Mouse (Mus musculus) kidney, embryonic 15.5 days (tissue): ENCODE results near the gene Brat1. TPM values are rescaled to one million over a fixed set of nuclear protein-coding genes. Genes with fewer than 3 reads are reported as not detected.
"Not testable (repeated sequence)": the region's sequence is repeated elsewhere in the genome, so short reads cannot be mapped to it uniquely, and the experiment has no call there.

Source experiments
- ATAC-seq: fragments of 200-750 bp; cut with Nextera tagmentation; replicated peaks from 2 replicates; pipeline ENCODE4 v1.8.0; 2017; ENCODE audit warnings: moderate TSS enrichment; ENCODE audit not compliant: low FRiP score
- H3K27ac ChIP-seq: fragments of 300-500 bp; sonication (generic); 2 replicates; pipeline ENCODE4 v1.5.1; 2015; ENCODE audit warnings: mild to moderate bottlenecking, inconsistent platforms
- H3K27me3 ChIP-seq: fragments of 300-500 bp; sonication (generic); 2 replicates; pipeline ENCODE4 v1.6.1; 2015; ENCODE audit warnings: inconsistent platforms
- H3K36me3 ChIP-seq: fragments of 300-500 bp; sonication (generic); 2 replicates; pipeline ENCODE4 v1.6.1; 2015; ENCODE audit warnings: inconsistent platforms
- H3K4me1 ChIP-seq: fragments of 300-500 bp; sonication (generic); 2 replicates; pipeline ENCODE4 v1.6.1; 2015; ENCODE audit warnings: inconsistent platforms
- H3K4me2 ChIP-seq: fragments of 300-500 bp; sonication (generic); 2 replicates; pipeline ENCODE4 v1.6.1; 2015; ENCODE audit warnings: moderate library complexity, mild to moderate bottlenecking, inconsistent platforms
- H3K4me3 ChIP-seq: fragments of 300-500 bp; sonication (generic); replicated peaks from 2 replicates; pipeline ENCODE4 v1.5.1; 2015; ENCODE audit warnings: mild to moderate bottlenecking, inconsistent platforms
- H3K9ac ChIP-seq: fragments of 300-500 bp; sonication (generic); 2 replicates; pipeline ENCODE4 v1.6.1; 2015; ENCODE audit warnings: mild to moderate bottlenecking, inconsistent platforms
- H3K9me3 ChIP-seq: fragments of 300-500 bp; sonication (generic); replicated peaks from 2 replicates; pipeline ENCODE4 v1.6.1; 2016; ENCODE audit warnings: inconsistent platforms
- WGBS: fragments of 180-500 bp; shearing (Covaris S2); methylation state at CpG from one replicate; pipeline ENCODE4 v1.1.7; 2015; ENCODE audit warnings: mixed read lengths; 5-methylcytosine and 5-hydroxymethylcytosine counted together
- polyA plus RNA-seq: library from polyadenylated mRNA; unstranded; fragments of >200 nt; fragmentation: Nextera tagmentation; extraction: Ambion mirVana; gene quantifications from 2 replicates; pipeline ENCODE4 v1.2.1, GENCODE M21; 2015

The Brat1 gene
- 21.5 and 25.0 TPM in 2 replicates for polyA plus RNA-seq

- peak within 1 kb of the TSS; percentile 82 for H3K4me2 ChIP-seq
- ATAC-seq = peak; percentile 94
- no peaks in the 10 kb centered on the region for H3K9me3 ChIP-seq
- H3K27me3 ChIP-seq = no peaks in the 10 kb centered on the region
- peak within 1 kb of the TSS; percentile 64 for H3K4me3 ChIP-seq
- H3K4me1 ChIP-seq = peaks cover 47% of the 10 kb centered on the region
- peak within 1 kb of the TSS; percentile 71 for H3K9ac ChIP-seq
- H3K27ac ChIP-seq = peak within 1 kb of the TSS; percentile 95
- peaks cover 22% of the 10 kb centered on the region for H3K36me3 ChIP-seq
- under 1% methylated on average over 68 of the region's 69 CpGs for WGBS
Observed at GRCm38 (mm10) chr5:140704378-140705251, at the start of gene Brat1. Brat1 (plus strand) TSS chr5:140705011.

GRCm38 (mm10) chr5:140659607-140660272, 45.1 kb upstream of the Brat1 start:
- peaks cover 1% of the 10 kb centered on the region; the same call in 1 of the 2 replicates for H3K36me3 ChIP-seq

GRCm38 (mm10) chr5:140660398-140660797, 44.4 kb upstream of the Brat1 start:
- Histone ChIP-seq H3K27ac (no peak overlapping the region), H3K4me1 (peaks cover 34% of the 10 kb centered on the region), H3K9me3 (no peaks in the 10 kb centered on the region), H3K4me3 (no peak overlapping the region), H3K4me2 (no peak overlapping the region), H3K27me3 (no peaks in the 10 kb centered on the region), H3K36me3 (peaks cover 8% of the 10 kb centered on the region; the same call in 1 of the 2 replicates), H3K9ac (no peak overlapping the region)
- no peak for ATAC-seq
- WGBS = 63% methylated on average over 1 of the region's 1 CpGs

More at GRCm38 (mm10) chr5:140659607-140660272, 45.1 kb upstream of the Brat1 start:
- H3K9me3 ChIP-seq = no peaks in the 10 kb centered on the region
- no peak for ATAC-seq
- no peaks in the 10 kb centered on the region for H3K27me3 ChIP-seq
- no peak overlapping the region for H3K9ac ChIP-seq
- peaks cover 34% of the 10 kb centered on the region for H3K4me1 ChIP-seq
- H3K27ac ChIP-seq = no peak overlapping the region
- H3K4me2 ChIP-seq = 0 out of 2 replicates have a peak overlapping the region, but pooled peaks have one; percentile 6
- H3K4me3 ChIP-seq = no peak overlapping the region
- WGBS = 41% methylated on average over 16 of the region's 16 CpGs

- Histone ChIP-seq H3K27ac (no peak overlapping the region), H3K36me3 (peaks cover 10% of the 10 kb centered on the region; the same call in 1 of the 2 replicates), H3K4me3 (no peak overlapping the region), H3K4me1 (peaks cover 34% of the 10 kb centered on the region), H3K9me3 (no peaks in the 10 kb centered on the region), H3K9ac (no peak overlapping the region), H3K4me2 (no peak overlapping the region), H3K27me3 (no peaks in the 10 kb centered on the region)
- 58% methylated on average over 8 of the region's 8 CpGs for WGBS
- ATAC-seq = no peak
Observed at GRCm38 (mm10) chr5:140661427-140661826, 43.4 kb upstream of the Brat1 start.

GRCm38 (mm10) chr5:140661875-140662643, 42.8 kb upstream of the Brat1 start:
- H3K4me3 ChIP-seq = no peak overlapping the region
- 71% methylated on average over 12 of the region's 12 CpGs for WGBS
- H3K4me1 ChIP-seq = peaks cover 34% of the 10 kb centered on the region
- no peak overlapping the region for H3K4me2 ChIP-seq
- no peak for ATAC-seq
- peaks cover 10% of the 10 kb centered on the region; the same call in 1 of the 2 replicates for H3K36me3 ChIP-seq
- no peak overlapping the region for H3K9ac ChIP-seq
- H3K27ac ChIP-seq = no peak overlapping the region
- no peaks in the 10 kb centered on the region for H3K9me3 ChIP-seq
- H3K27me3 ChIP-seq = no peaks in the 10 kb centered on the region

GRCm38 (mm10) chr5:140662741-140663592, 41.8 kb upstream of the Brat1 start:
- H3K36me3 ChIP-seq = peaks cover 15% of the 10 kb centered on the region; the same call in 1 of the 2 replicates
- ATAC-seq = peak; percentile 40; the same call in 1 of the 2 replicates
- H3K4me1 ChIP-seq = peaks cover 34% of the 10 kb centered on the region
- no peaks in the 10 kb centered on the region for H3K9me3 ChIP-seq
- no peaks in the 10 kb centered on the region for H3K27me3 ChIP-seq
- no peak overlapping the region for H3K4me3 ChIP-seq
- H3K27ac ChIP-seq = peak overlapping the region; percentile 34; the same call in 1 of the 2 replicates
- 64% methylated on average over 17 of the region's 17 CpGs for WGBS
- no peak overlapping the region for H3K4me2 ChIP-seq
- H3K9ac ChIP-seq = no peak overlapping the region

- H3K9ac ChIP-seq = no peak overlapping the region
Observed at GRCm38 (mm10) chr5:140663621-140664180, 41.1 kb upstream of the Brat1 start.

GRCm38 (mm10) chr5:140672115-140672514, 32.7 kb upstream of the Brat1 start:
- no peak overlapping the region for H3K9ac ChIP-seq
- no peak overlapping the region for H3K27ac ChIP-seq
- no peak overlapping the region for H3K4me2 ChIP-seq
- H3K27me3 ChIP-seq = no peaks in the 10 kb centered on the region
- H3K4me1 ChIP-seq = no peaks in the 10 kb centered on the region
- H3K9me3 ChIP-seq = peaks cover 9% of the 10 kb centered on the region; the same call in 1 of the 2 replicates
- H3K4me3 ChIP-seq = no peak overlapping the region
- 87% methylated on average over 6 of the region's 6 CpGs for WGBS
- no peak for ATAC-seq
- H3K36me3 ChIP-seq = peaks cover 84% of the 10 kb centered on the region

More at GRCm38 (mm10) chr5:140663621-140664180, 41.1 kb upstream of the Brat1 start:
- peak; percentile 36; the same call in 1 of the 2 replicates for ATAC-seq
- Histone ChIP-seq H3K4me1 (peaks cover 34% of the 10 kb centered on the region), H3K4me2 (no peak overlapping the region), H3K9me3 (peaks cover 1% of the 10 kb centered on the region; the same call in 1 of the 2 replicates), H3K36me3 (peaks cover 22% of the 10 kb centered on the region), H3K27ac (peak overlapping the region; percentile 19; the same call in 1 of the 2 replicates), H3K27me3 (no peaks in the 10 kb centered on the region), H3K4me3 (no peak overlapping the region)
- 49% methylated on average over 7 of the region's 7 CpGs for whole genome bisulfite sequencing

GRCm38 (mm10) chr5:140672603-140673002, 32.2 kb upstream of the Brat1 start:
- H3K27ac ChIP-seq, H3K9ac ChIP-seq, H3K4me1 ChIP-seq, H3K4me3 ChIP-seq, H3K4me2 ChIP-seq, H3K9me3 ChIP-seq, H3K27me3 ChIP-seq, ATAC-seq: not testable (repeated sequence)
- WGBS = 81% methylated on average over 6 of the region's 6 CpGs
- H3K36me3 ChIP-seq = peaks cover 86% of the 10 kb centered on the region

- no peaks in the 10 kb centered on the region for H3K27me3 ChIP-seq
- peaks cover 88% of the 10 kb centered on the region for H3K36me3 ChIP-seq
- no peak overlapping the region for H3K9ac ChIP-seq
- H3K4me2 ChIP-seq = no peak overlapping the region
- H3K4me1 ChIP-seq = no peaks in the 10 kb centered on the region
- no peak overlapping the region for H3K4me3 ChIP-seq
- peaks cover 4% of the 10 kb centered on the region; the same call in 1 of the 2 replicates for H3K9me3 ChIP-seq
- H3K27ac ChIP-seq = no peak overlapping the region
- WGBS = 80% methylated on average over 17 of the region's 17 CpGs
- no peak for ATAC-seq
Observed at GRCm38 (mm10) chr5:140674036-140674435, 30.8 kb upstream of the Brat1 start.
